Mouse (Mus musculus): ENCODE data around the gene Cd28. TPM values are rescaled to one million over a fixed set of nuclear protein-coding genes. Genes with fewer than 3 reads are reported as not detected.

The Cd28 gene
- polyA plus RNA-seq, 1 experiment = 0.52 TPM

- TF ChIP-seq POLR2A (IDR thresholded peaks at IDR 0.05; ENCODE audit: borderline replicate concordance, extremely low read depth, low read depth, low read length) (no peak), CTCF (IDR thresholded peaks at IDR 0.05; ENCODE audit: insufficient read depth, low read length) (no peak)
- H3K4me3 ChIP-seq (replicated peaks; ENCODE audit: extremely low read depth, low read depth, low read length) = no peak overlapping the region
- 28% methylated on average over 8 of the region's 8 CpGs for WGBS
- peaks cover 11% of the 10 kb centered on the region for H3K4me1 ChIP-seq (ENCODE audit: control insufficient read depth, insufficient read depth, low read length)
- peak; percentile 32 for DNase-seq
Observed at GRCm38 (mm10) chr1:60715651-60716196, 876 bp upstream of the Cd28 start.

GRCm38 (mm10) chr1:60718580-60718979, 2.0 kb downstream of the Cd28 start:
- WGBS = 38% methylated on average over 4 of the region's 4 CpGs
- H3K4me3 ChIP-seq (replicated peaks; ENCODE audit: extremely low read depth, low read depth, low read length) = no peak overlapping the region
- H3K4me1 ChIP-seq (ENCODE audit: control insufficient read depth, insufficient read depth, low read length) = peaks cover 11% of the 10 kb centered on the region
- TF ChIP-seq CTCF (IDR thresholded peaks at IDR 0.05; ENCODE audit: insufficient read depth, low read length) (no peak), POLR2A (IDR thresholded peaks at IDR 0.05; ENCODE audit: borderline replicate concordance, extremely low read depth, low read depth, low read length) (no peak)
- no peak for DNase-seq

GRCm38 (mm10) chr1:60723555-60723954, 7.0 kb downstream of the Cd28 start:
- no peaks in the 10 kb centered on the region for H3K4me1 ChIP-seq (ENCODE audit: control insufficient read depth, insufficient read depth, low read length)
- H3K4me3 ChIP-seq (replicated peaks; ENCODE audit: extremely low read depth, low read depth, low read length) = no peak overlapping the region
- DNase-seq = no peak
- TF ChIP-seq CTCF (IDR thresholded peaks at IDR 0.05; ENCODE audit: insufficient read depth, low read length) = no peak
- no peak for TF ChIP-seq POLR2A (IDR thresholded peaks at IDR 0.05; ENCODE audit: borderline replicate concordance, extremely low read depth, low read depth, low read length)
- 89% methylated on average over 3 of the region's 3 CpGs for WGBS

- TF ChIP-seq CTCF (IDR thresholded peaks at IDR 0.05; ENCODE audit: insufficient read depth, low read length) (no peak), POLR2A (IDR thresholded peaks at IDR 0.05; ENCODE audit: borderline replicate concordance, extremely low read depth, low read depth, low read length) (no peak)
- DNase-seq = no peak
- H3K4me3 ChIP-seq (replicated peaks; ENCODE audit: extremely low read depth, low read depth, low read length) = no peak overlapping the region
- peaks cover 8% of the 10 kb centered on the region; the same call in 1 of the 2 replicates for H3K4me1 ChIP-seq (ENCODE audit: control insufficient read depth, insufficient read depth, low read length)
- WGBS = 88% methylated on average over 2 of the region's 2 CpGs
Observed at GRCm38 (mm10) chr1:60731940-60732339, 15.3 kb downstream of the Cd28 start.

GRCm38 (mm10) chr1:60735072-60735907, 18.7 kb downstream of the Cd28 start:
- WGBS = 38% methylated on average over 12 of the region's 12 CpGs
- Histone ChIP-seq H3K4me1 (ENCODE audit: control insufficient read depth, insufficient read depth, low read length) (peaks cover 8% of the 10 kb centered on the region; the same call in 1 of the 2 replicates), H3K4me3 (replicated peaks; ENCODE audit: extremely low read depth, low read depth, low read length) (no peak overlapping the region)
- peak; percentile 15 for DNase-seq
- TF ChIP-seq POLR2A (IDR thresholded peaks at IDR 0.05; ENCODE audit: borderline replicate concordance, extremely low read depth, low read depth, low read length) (no peak), CTCF (IDR thresholded peaks at IDR 0.05; ENCODE audit: insufficient read depth, low read length) (no peak)

- TF ChIP-seq CTCF (IDR thresholded peaks at IDR 0.05; ENCODE audit: insufficient read depth, low read length) (no peak), POLR2A (IDR thresholded peaks at IDR 0.05; ENCODE audit: borderline replicate concordance, extremely low read depth, low read depth, low read length) (no peak)
- DNase-seq = no peak
- WGBS = 69% methylated on average over 7 of the region's 7 CpGs
- H3K4me1 ChIP-seq (ENCODE audit: control insufficient read depth, insufficient read depth, low read length) = peaks cover 8% of the 10 kb centered on the region; the same call in 1 of the 2 replicates
- no peak overlapping the region for H3K4me3 ChIP-seq (replicated peaks; ENCODE audit: extremely low read depth, low read depth, low read length)
Observed at GRCm38 (mm10) chr1:60735908-60736280, 19.3 kb downstream of the Cd28 start.

- no peak for TF ChIP-seq POLR2A (IDR thresholded peaks at IDR 0.05; ENCODE audit: borderline replicate concordance, extremely low read depth, low read depth, low read length)
- TF ChIP-seq CTCF (IDR thresholded peaks at IDR 0.05; ENCODE audit: insufficient read depth, low read length) = no peak
- DNase-seq = no peak
- WGBS = 68% methylated on average over 1 of the region's 1 CpGs
- H3K4me1 ChIP-seq (ENCODE audit: control insufficient read depth, insufficient read depth, low read length) = peaks cover 2% of the 10 kb centered on the region; the same call in 1 of the 2 replicates
- H3K4me3 ChIP-seq (replicated peaks; ENCODE audit: extremely low read depth, low read depth, low read length) = no peak overlapping the region
Observed at GRCm38 (mm10) chr1:60744266-60744665, 27.7 kb downstream of the Cd28 start.

- no peak overlapping the region for H3K4me3 ChIP-seq (replicated peaks; ENCODE audit: extremely low read depth, low read depth, low read length)
- no peak for DNase-seq
- 30% methylated on average over 7 of the region's 7 CpGs for WGBS
- TF ChIP-seq POLR2A (IDR thresholded peaks at IDR 0.05; ENCODE audit: borderline replicate concordance, extremely low read depth, low read depth, low read length) (no peak), CTCF (IDR thresholded peaks at IDR 0.05; ENCODE audit: insufficient read depth, low read length) (no peak)
- H3K4me1 ChIP-seq (ENCODE audit: control insufficient read depth, insufficient read depth, low read length) = peaks cover 2% of the 10 kb centered on the region; the same call in 1 of the 2 replicates
Observed at GRCm38 (mm10) chr1:60745664-60746063, 29.1 kb downstream of the Cd28 start.

GRCm38 (mm10) chr1:60746153-60746552, 29.6 kb downstream of the Cd28 start:
- Histone ChIP-seq H3K4me3 (replicated peaks; ENCODE audit: extremely low read depth, low read depth, low read length) (no peak overlapping the region), H3K4me1 (ENCODE audit: control insufficient read depth, insufficient read depth, low read length) (peaks cover 2% of the 10 kb centered on the region; the same call in 1 of the 2 replicates)
- TF ChIP-seq POLR2A (IDR thresholded peaks at IDR 0.05; ENCODE audit: borderline replicate concordance, extremely low read depth, low read depth, low read length) (0 out of 2 replicates have a peak, but pooled peaks have one; percentile 7), CTCF (IDR thresholded peaks at IDR 0.05; ENCODE audit: insufficient read depth, low read length) (no peak)
- no peak for DNase-seq
- 41% methylated on average over 2 of the region's 2 CpGs for WGBS

Measured in lung, adult 2 months (tissue).